Mouse (Mus musculus): Measurements from ENCODE around the gene Brd9. TPM values are rescaled to one million over a fixed set of nuclear protein-coding genes. Genes with fewer than 3 reads are reported as not detected.
"Not testable (repeated sequence)": the region's sequence is repeated elsewhere in the genome, so short reads cannot be mapped to it uniquely, and the experiment has no call there.

Gene Brd9
- polyA plus RNA-seq, 2 experiments, result 10.6 to 16.7 TPM

- TF ChIP-seq EP300 (IDR thresholded peaks at IDR 0.05; ENCODE audit: low read depth), result no peak
- no peak for TF ChIP-seq CTCF (IDR thresholded peaks at IDR 0.05; ENCODE audit: low read depth)
- Histone ChIP-seq H3K4me3 (ENCODE audit: insufficient read depth in 1 of 2, low read depth in 2 of 2, low read length in 2 of 2) (no peak overlapping the region), H3K4me2 (ENCODE audit: low read depth) (no peak overlapping the region), H3K27ac (no peak overlapping the region), H3K9ac (replicated peaks) (no peak overlapping the region), H3K27me3 (ENCODE audit: control insufficient read depth, insufficient read depth, low read length) (no peaks in the 10 kb centered on the region), H3K9me3 (ENCODE audit: control insufficient read depth, low read length) (no peaks in the 10 kb centered on the region), H3K36me3 (replicated peaks; ENCODE audit: control insufficient read depth, insufficient read depth, low read depth) (no peaks in the 10 kb centered on the region), H3K4me1 (replicated peaks; ENCODE audit: control insufficient read depth in 2 of 2, insufficient read depth in 2 of 2, low read length in 1 of 2) (peaks cover 2 to 3% of the 10 kb centered on the region in 2 experiments; a peak in 1 of 4 replicates)
- ATAC-seq (ENCODE audit: insufficient read depth) (no peak), DNase-seq (ENCODE audit: low read depth in 3 of 3, low spot score in 3 of 3) (no peak)
These were observed 62.9 kb downstream of the Brd9 start for GRCm38 (mm10) chr13:74000519-74000918.

- Histone ChIP-seq H3K27me3 (ENCODE audit: control insufficient read depth, insufficient read depth, low read length) (no peaks in the 10 kb centered on the region), H3K4me3 (ENCODE audit: insufficient read depth in 1 of 2, low read depth in 2 of 2, low read length in 2 of 2) (no peak overlapping the region), H3K9me3 (ENCODE audit: control insufficient read depth, low read length) (no peaks in the 10 kb centered on the region), H3K27ac (no peak overlapping the region), H3K4me1 (replicated peaks; ENCODE audit: control insufficient read depth in 2 of 2, insufficient read depth in 2 of 2, low read length in 1 of 2) (peaks cover 2 to 3% of the 10 kb centered on the region in 2 experiments; a peak in 1 of 4 replicates), H3K36me3 (replicated peaks; ENCODE audit: control insufficient read depth, insufficient read depth, low read depth) (no peaks in the 10 kb centered on the region), H3K4me2 (ENCODE audit: low read depth) (no peak overlapping the region), H3K9ac (replicated peaks) (no peak overlapping the region)
- DNase-seq (ENCODE audit: low read depth in 3 of 3, low spot score in 3 of 3) (no peak), ATAC-seq (ENCODE audit: insufficient read depth) (no peak)
- 60% methylated on average over 6 of the region's 6 CpGs for WGBS (ENCODE audit: insufficient replicate concordance)
- no peak for TF ChIP-seq CTCF (IDR thresholded peaks at IDR 0.05; ENCODE audit: low read depth)
These were observed 63.4 kb downstream of the Brd9 start for GRCm38 (mm10) chr13:74000961-74001360.

- DNase-seq (ENCODE audit: low read depth in 3 of 3, low spot score in 3 of 3) (no peak), ATAC-seq (ENCODE audit: insufficient read depth) (no peak)
- H3K27ac ChIP-seq, result no peak overlapping the region
- H3K36me3 ChIP-seq (replicated peaks; ENCODE audit: control insufficient read depth, insufficient read depth, low read depth), result no peaks in the 10 kb centered on the region
- no peaks in the 10 kb centered on the region for H3K9me3 ChIP-seq (ENCODE audit: control insufficient read depth, low read length)
- no peak for TF ChIP-seq EP300 (IDR thresholded peaks at IDR 0.05; ENCODE audit: low read depth)
- no peak for TF ChIP-seq CTCF (IDR thresholded peaks at IDR 0.05; ENCODE audit: low read depth)
- peaks cover 2 to 3% of the 10 kb centered on the region in 2 experiments; a peak in 1 of 4 replicates for H3K4me1 ChIP-seq (replicated peaks; ENCODE audit: control insufficient read depth in 2 of 2, insufficient read depth in 2 of 2, low read length in 1 of 2)
- H3K4me2 ChIP-seq (ENCODE audit: low read depth), result no peak overlapping the region
- H3K9ac ChIP-seq (replicated peaks), result no peak overlapping the region
- no peaks in the 10 kb centered on the region for H3K27me3 ChIP-seq (ENCODE audit: control insufficient read depth, insufficient read depth, low read length)
- WGBS (ENCODE audit: insufficient replicate concordance), result 43% methylated on average over 4 of the region's 4 CpGs
- H3K4me3 ChIP-seq (ENCODE audit: insufficient read depth in 1 of 2, low read depth in 2 of 2, low read length in 2 of 2), result no peak overlapping the region
These were observed 63.9 kb downstream of the Brd9 start for GRCm38 (mm10) chr13:74001492-74001891.

- WGBS (ENCODE audit: insufficient replicate concordance), result 57% methylated on average over 4 of the region's 4 CpGs
- not testable (repeated sequence) for DNase-seq (ENCODE audit: low read depth in 3 of 3, low spot score in 3 of 3); H3K9ac ChIP-seq (replicated peaks); H3K4me3 ChIP-seq (ENCODE audit: insufficient read depth in 1 of 2, low read depth in 2 of 2, low read length in 2 of 2); H3K27ac ChIP-seq; H3K4me2 ChIP-seq (ENCODE audit: low read depth); H3K9me3 ChIP-seq (ENCODE audit: control insufficient read depth, low read length); ATAC-seq (ENCODE audit: insufficient read depth); H3K4me1 ChIP-seq (replicated peaks; ENCODE audit: control insufficient read depth in 2 of 2, insufficient read depth in 2 of 2, low read length in 1 of 2); H3K36me3 ChIP-seq (replicated peaks; ENCODE audit: control insufficient read depth, insufficient read depth, low read depth)
- peaks cover 32% of the 10 kb centered on the region for H3K27me3 ChIP-seq (ENCODE audit: control insufficient read depth, insufficient read depth, low read length)
These were observed 69.3 kb downstream of the Brd9 start for GRCm38 (mm10) chr13:74006881-74007280.

- 69% methylated on average over 2 of the region's 2 CpGs for WGBS (ENCODE audit: insufficient replicate concordance)
- not testable (repeated sequence) for H3K9me3 ChIP-seq (ENCODE audit: control insufficient read depth, low read length); DNase-seq (ENCODE audit: low read depth in 3 of 3, low spot score in 3 of 3); H3K9ac ChIP-seq (replicated peaks); H3K36me3 ChIP-seq (replicated peaks; ENCODE audit: control insufficient read depth, insufficient read depth, low read depth); ATAC-seq (ENCODE audit: insufficient read depth); H3K4me1 ChIP-seq (replicated peaks; ENCODE audit: control insufficient read depth in 2 of 2, insufficient read depth in 2 of 2, low read length in 1 of 2); H3K27ac ChIP-seq; H3K4me3 ChIP-seq (ENCODE audit: insufficient read depth in 1 of 2, low read depth in 2 of 2, low read length in 2 of 2)
- Histone ChIP-seq H3K4me2 (ENCODE audit: low read depth) (peak overlapping the region; percentile 65; the same call in 1 of the 2 replicates), H3K27me3 (ENCODE audit: control insufficient read depth, insufficient read depth, low read length) (peaks cover 34% of the 10 kb centered on the region)
These were observed 70.6 kb downstream of the Brd9 start for GRCm38 (mm10) chr13:74008216-74008615.

Data from liver, embryonic 14.5 days (tissue).